Mouse (Mus musculus) cerebellum, postnatal 4 days (tissue): ENCODE measurements around the gene Psors1c2.
A peak's percentile ranks its signal among the peaks of the same experiment; 100 is the strongest.

ENCODE experiments used
- DNase-seq, 2 experiments: peaks; one replicate each; pipeline ENCODE4 v3.0.0; 2022; ENCODE audit warnings: low spot score in 2 of 2, mixed read lengths in 1 of 2

Gene Psors1c2

GRCm38 (mm10) chr17:35517526-35517925, 15.5 kb upstream of the Psors1c2 start:
- DNase-seq = no peak

GRCm38 (mm10) chr17:35524354-35524753, 8.6 kb upstream of the Psors1c2 start:
- no peak for DNase-seq

GRCm38 (mm10) chr17:35526644-35527043, 6.4 kb upstream of the Psors1c2 start:
- no peak for DNase-seq

GRCm38 (mm10) chr17:35532360-35532759, 641 bp upstream of the Psors1c2 start:
- DNase-seq = no peak

- DNase-seq = peak; percentile 66 to 80
Measured at GRCm38 (mm10) chr17:35534343-35534742, 1.3 kb downstream of the Psors1c2 start.

- DNase-seq = no peak
Measured at GRCm38 (mm10) chr17:35537421-35537820, 4.4 kb downstream of the Psors1c2 start.

GRCm38 (mm10) chr17:35538476-35538875, 5.5 kb downstream of the Psors1c2 start:
- DNase-seq = no peak

GRCm38 (mm10) chr17:35539540-35539939, 6.5 kb downstream of the Psors1c2 start:
- DNase-seq = no peak

GRCm38 (mm10) chr17:35542761-35543411, 9.9 kb downstream of the Psors1c2 start:
- no peak for DNase-seq

- DNase-seq = no peak
Measured at GRCm38 (mm10) chr17:35543412-35543861, 10.4 kb downstream of the Psors1c2 start.

- no peak for DNase-seq
Measured at GRCm38 (mm10) chr17:35544001-35544400, 11.0 kb downstream of the Psors1c2 start.

GRCm38 (mm10) chr17:35544680-35545079, 11.7 kb downstream of the Psors1c2 start:
- DNase-seq = peak; percentile 54 to 66

GRCm38 (mm10) chr17:35547465-35547864, 14.5 kb downstream of the Psors1c2 start:
- DNase-seq = no peak

- DNase-seq = no peak
Measured at GRCm38 (mm10) chr17:35548636-35549035, 15.6 kb downstream of the Psors1c2 start.

GRCm38 (mm10) chr17:35549437-35550142, 16.6 kb downstream of the Psors1c2 start:
- DNase-seq = peak in 1 of 2 experiments; percentile 38

GRCm38 (mm10) chr17:35550143-35550494, 17.1 kb downstream of the Psors1c2 start:
- no peak for DNase-seq

- no peak for DNase-seq
Measured at GRCm38 (mm10) chr17:35550871-35551270, 17.9 kb downstream of the Psors1c2 start.

GRCm38 (mm10) chr17:35551881-35552414, 18.9 kb downstream of the Psors1c2 start, which contains the start of gene Cdsn:
Gene Cdsn (plus strand): TSS chr17:35552128.
- no peak for DNase-seq

GRCm38 (mm10) chr17:35554321-35554720, 21.3 kb downstream of the Psors1c2 start:
- DNase-seq = no peak

- peak in 1 of 2 experiments; percentile 13 for DNase-seq
Measured at GRCm38 (mm10) chr17:35554761-35555397, 21.9 kb downstream of the Psors1c2 start.

- peak in 1 of 2 experiments; percentile 10 for DNase-seq
Measured at GRCm38 (mm10) chr17:35556186-35556765, 23.3 kb downstream of the Psors1c2 start.

- peak; percentile 22 to 56 for DNase-seq
Measured at GRCm38 (mm10) chr17:35556812-35557211, 23.8 kb downstream of the Psors1c2 start.
